ENCODE assay signal across 15 mouse cellular contexts in the genomic region with DNA sequence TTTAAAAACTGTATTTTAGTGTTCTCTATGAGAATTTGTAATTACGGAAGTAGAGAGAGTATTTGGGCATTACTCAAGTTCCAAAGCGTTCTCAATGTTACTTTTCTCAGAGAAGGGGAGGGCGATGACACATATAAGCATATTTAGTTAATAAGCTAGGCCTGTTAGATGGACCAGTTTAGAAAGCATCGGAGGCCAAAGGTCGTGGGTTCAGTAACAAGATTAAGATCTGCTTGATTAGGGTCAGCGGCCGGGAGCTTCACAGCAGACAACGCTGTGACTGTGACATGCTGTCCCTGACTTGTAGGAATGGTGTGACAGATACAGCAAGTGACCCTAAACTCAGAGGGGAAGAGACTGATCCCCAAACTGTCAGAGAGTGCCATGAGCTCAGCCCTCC.
"Had no signal": no experiment of that assay in that cellular context is flagged by ENCODE, and none has a peak within 500 bp of the region (broad histone marks: within the 10 kb centered on the region; RNA-seq: fewer than 3 reads in every experiment).

No protein-coding gene starts in this region.

- H3K27me3 ChIP-seq: liver, embryonic 13.5 days; midbrain, embryonic 12.5 days; midbrain, embryonic 15.5 days; neural tube, embryonic 12.5 days; neural tube, embryonic 15.5 days had no signal

- H3K36me3 ChIP-seq: limb, embryonic 15.5 days; liver, embryonic 13.5 days; midbrain, embryonic 12.5 days; midbrain, embryonic 15.5 days; neural tube, embryonic 12.5 days; neural tube, embryonic 15.5 days had no signal

- H3K4me3 ChIP-seq: limb, embryonic 12.5 days; limb, embryonic 15.5 days; liver, embryonic 13.5 days; midbrain, embryonic 12.5 days; midbrain, embryonic 15.5 days; neural tube, embryonic 12.5 days; neural tube, embryonic 15.5 days had no signal

- H3K4me1 ChIP-seq: limb, embryonic 15.5 days; midbrain, embryonic 12.5 days; midbrain, embryonic 15.5 days had no signal

- DNase-seq: layer of hippocampus, postnatal 36 days; left cerebral cortex, postnatal 4 days; liver, embryonic 13.5 days; lung, adult 2 months; lung, postnatal 14 days; thymus, adult 18-20 months; thymus, postnatal 36 days had no signal

- H3K27ac ChIP-seq: kidney, postnatal 0 days; limb, embryonic 12.5 days; limb, embryonic 15.5 days; liver, embryonic 13.5 days; macrophage; midbrain, embryonic 12.5 days; midbrain, embryonic 15.5 days; neural tube, embryonic 12.5 days; neural tube, embryonic 15.5 days had no signal
